Mouse (Mus musculus): Measurements from ENCODE around the gene Fam129b. TPM values are rescaled to one million over a fixed set of nuclear protein-coding genes. Genes with fewer than 3 reads are reported as not detected.
"Not testable (repeated sequence)": the region's sequence is repeated elsewhere in the genome, so short reads cannot be mapped to it uniquely, and the experiment has no call there.

Gene Fam129b
- polyA plus RNA-seq (2012; ENCODE audit: insufficient read depth, insufficient read length, missing spikeins), result 4.9 and 5.9 TPM in 2 replicates

DNA sequence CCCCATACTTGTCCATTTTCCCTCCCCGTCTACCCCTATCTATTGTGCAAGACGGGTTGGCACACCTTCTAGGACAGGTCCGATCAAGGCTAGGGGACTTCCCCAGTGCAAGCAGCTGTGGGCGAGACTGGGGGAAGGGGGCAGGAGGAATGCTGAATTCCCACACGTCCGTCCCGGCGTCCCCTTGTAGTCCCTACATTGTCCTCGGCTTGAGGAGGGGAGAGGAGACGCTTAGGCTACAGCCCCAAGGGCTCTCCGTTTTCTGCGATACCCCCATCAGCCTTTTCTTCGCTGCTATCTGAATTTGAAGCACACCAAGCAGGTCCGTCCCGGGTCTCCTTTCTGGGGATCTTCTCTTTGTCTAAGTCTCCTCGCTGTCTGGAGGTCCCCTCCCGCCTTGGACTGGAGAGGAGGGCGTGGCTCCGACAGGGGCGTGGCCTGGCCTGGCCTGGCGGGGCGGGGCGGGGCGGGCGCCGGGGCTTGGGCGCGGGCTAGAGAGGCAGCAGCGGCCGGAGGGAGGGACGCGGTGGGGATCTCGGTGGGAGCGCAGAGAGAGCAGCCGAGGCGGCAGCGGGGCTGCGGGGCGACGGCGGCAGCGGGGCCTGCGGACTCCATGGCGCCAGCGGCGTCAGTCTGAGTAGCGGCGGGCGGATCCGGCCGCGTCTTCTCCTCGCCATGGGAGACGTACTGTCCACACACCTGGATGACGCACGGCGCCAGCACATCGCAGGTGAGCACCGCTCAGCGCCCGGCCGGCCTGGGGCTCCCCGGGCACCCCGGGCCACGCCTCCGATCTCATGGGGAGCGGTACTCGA is at the start of gene Fam129b:
TSS of gene Fam129b (plus strand) at position 440 of the 815 bp plus-strand sequence.
- H3K4me3 ChIP-seq (ENCODE audit: insufficient read depth, low read depth, low read length), result peak within 1 kb of the TSS; percentile 71
- H3K4me1 ChIP-seq (ENCODE audit: control insufficient read depth, insufficient read depth, insufficient read length, low read length), result peaks cover 7% of the 10 kb centered on the region
- peak within 1 kb of the TSS; percentile 52 for H3K27ac ChIP-seq (replicated peaks; ENCODE audit: low read depth, low read length)

DNA sequence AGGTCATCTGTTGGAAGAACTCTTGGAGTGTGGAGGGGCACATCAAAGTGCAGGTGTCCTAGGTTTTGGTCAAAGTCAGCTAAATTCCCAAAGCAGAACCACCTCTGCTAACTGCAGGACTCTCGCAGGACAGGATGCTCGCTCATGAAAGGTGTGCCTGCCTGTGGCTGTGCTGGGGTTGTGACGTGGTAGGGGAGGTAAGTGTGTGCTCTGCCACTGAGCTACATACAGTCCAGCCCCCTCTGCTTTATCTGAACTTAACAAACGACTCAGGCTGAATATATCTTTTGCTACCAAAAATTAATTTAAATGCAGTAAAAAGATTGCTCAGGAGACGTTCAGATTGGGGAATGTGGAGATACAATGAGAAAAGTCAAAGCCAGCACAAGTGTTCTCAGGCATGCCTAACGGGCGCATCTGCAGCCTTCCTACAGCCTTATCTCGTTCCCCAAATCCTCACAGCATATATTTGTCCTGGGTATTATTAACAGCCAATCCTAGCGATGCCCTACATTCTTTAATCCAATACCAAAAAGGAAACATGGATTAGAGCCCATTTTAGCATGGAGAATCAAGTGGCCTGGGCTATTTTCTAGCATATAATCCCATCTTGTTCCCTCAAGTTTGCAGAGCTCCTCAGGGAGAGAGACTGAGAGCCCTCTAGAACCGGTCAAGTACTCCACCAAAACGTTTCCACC is 46.8 kb upstream of the Fam129b start:
- Histone ChIP-seq H3K4me1 (ENCODE audit: control insufficient read depth, insufficient read depth, insufficient read length, low read length) (peaks cover 5% of the 10 kb centered on the region), H3K27ac (replicated peaks; ENCODE audit: low read depth, low read length) (no peak overlapping the region), H3K4me3 (ENCODE audit: insufficient read depth, low read depth, low read length) (no peak overlapping the region)

DNA sequence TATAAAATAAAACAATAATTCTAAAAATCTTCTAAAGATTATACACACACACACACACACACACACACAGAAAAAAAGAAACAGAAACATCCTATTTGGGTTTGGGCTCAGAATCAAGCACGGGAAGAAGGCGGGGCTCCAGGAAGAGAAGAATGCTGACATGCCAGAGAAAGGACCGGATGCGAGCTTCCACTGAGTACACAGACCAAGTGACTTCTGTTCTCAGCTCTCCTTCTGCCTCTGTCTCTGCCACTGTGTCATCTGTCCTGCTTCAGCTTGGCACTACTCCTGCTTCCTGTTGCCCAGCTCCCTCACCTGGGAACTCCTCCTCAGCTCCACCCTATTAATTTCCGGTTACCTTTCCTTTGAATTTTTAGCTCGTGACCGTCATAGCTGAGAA is 41.4 kb upstream of the Fam129b start:
- peak overlapping the region; percentile 39 for H3K27ac ChIP-seq (replicated peaks; ENCODE audit: low read depth, low read length)
- H3K4me1 ChIP-seq (ENCODE audit: control insufficient read depth, insufficient read depth, insufficient read length, low read length), result peaks cover 10% of the 10 kb centered on the region
- H3K4me3 ChIP-seq (ENCODE audit: insufficient read depth, low read depth, low read length), result peak overlapping the region; percentile 8; the same call in 1 of the 2 replicates

DNA sequence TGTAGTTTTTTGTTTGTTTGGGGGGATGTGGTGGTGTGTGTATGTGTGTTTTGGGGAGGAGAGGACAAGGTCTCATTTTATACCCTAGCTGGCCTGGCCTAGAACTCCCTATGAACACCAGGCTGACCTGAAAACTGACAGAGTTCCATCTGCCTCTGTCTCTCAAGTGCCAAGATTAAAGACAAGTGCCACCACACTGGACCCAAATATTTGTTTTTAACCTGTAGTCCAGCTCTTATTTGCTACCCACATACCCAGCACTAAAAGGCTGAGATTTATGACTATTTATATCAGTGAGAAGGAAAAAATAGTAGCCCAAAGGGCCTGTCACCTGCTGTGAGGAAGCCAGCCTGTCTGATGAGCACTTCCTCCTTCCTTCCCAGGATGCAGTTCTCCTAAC is 40.3 kb upstream of the Fam129b start:
- H3K4me1 ChIP-seq (ENCODE audit: control insufficient read depth, insufficient read depth, insufficient read length, low read length), result peaks cover 10% of the 10 kb centered on the region
- no peak overlapping the region for H3K27ac ChIP-seq (replicated peaks; ENCODE audit: low read depth, low read length)
- no peak overlapping the region for H3K4me3 ChIP-seq (ENCODE audit: insufficient read depth, low read depth, low read length)

DNA sequence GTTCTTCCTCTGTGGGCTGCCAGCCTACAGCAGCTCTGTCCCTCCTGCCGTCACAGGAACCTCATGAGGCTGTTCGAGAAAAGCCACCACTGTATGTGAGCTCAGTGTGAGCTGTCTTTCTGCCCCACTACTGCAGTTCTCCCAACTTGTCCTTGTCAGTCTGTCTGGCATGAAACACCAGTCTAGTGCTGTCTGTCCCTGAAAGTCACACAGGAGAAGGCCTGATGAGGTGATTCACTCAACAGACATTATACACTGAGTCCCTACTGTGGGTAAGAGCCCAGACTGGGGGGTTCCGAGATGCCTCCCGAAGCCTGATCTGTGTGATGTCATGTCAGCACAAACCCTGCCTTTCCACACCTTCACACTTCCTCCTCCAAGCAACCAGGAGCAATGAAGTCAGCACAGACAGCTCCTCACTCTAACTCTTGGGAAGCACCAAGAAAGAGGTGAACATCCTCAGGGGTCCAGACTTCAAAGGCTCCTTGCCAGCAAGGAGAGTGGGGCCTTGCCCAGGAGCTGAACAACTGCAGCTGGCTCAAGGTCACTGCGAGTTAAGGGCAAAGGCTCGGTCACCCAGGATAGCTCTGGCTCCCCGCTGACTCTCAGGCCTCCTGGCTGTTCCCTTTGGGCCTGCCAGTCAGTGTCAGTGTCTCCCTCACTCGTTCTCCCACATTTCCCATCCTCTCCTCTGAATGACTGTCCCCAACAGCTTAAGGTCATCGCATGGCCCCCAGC is 37.6 kb upstream of the Fam129b start:
- no peak overlapping the region for H3K27ac ChIP-seq (replicated peaks; ENCODE audit: low read depth, low read length)
- peaks cover 12% of the 10 kb centered on the region for H3K4me1 ChIP-seq (ENCODE audit: control insufficient read depth, insufficient read depth, insufficient read length, low read length)
- no peak overlapping the region for H3K4me3 ChIP-seq (ENCODE audit: insufficient read depth, low read depth, low read length)

- Histone ChIP-seq H3K4me3 (ENCODE audit: insufficient read depth, low read depth, low read length) (no peak overlapping the region), H3K4me1 (ENCODE audit: control insufficient read depth, insufficient read depth, insufficient read length, low read length) (peaks cover 7% of the 10 kb centered on the region; the same call in 1 of the 2 replicates), H3K27ac (replicated peaks; ENCODE audit: low read depth, low read length) (no peak overlapping the region)
Measured at GRCm38 (mm10) chr2:32839261-32839660, 36.7 kb upstream of the Fam129b start.

DNA sequence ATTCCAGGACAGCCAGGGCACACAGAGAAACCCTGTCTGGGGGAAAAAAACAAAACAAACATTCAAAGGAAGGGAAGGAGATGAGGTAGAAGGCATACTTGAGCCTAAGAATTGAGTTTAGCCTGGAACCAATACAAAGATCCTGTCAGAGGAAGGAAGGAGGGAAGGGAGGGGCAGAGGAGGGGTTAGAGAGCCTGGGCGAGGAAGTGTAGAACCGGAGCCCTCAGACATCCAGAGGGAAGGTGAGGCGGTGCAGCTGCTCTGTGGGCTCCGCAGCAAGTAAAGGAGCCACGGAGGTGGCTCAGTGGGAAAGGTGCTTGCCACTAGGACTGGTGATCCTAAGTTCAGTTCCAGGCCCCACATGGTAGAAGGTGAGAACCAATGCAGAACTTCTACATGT is 34.8 kb upstream of the Fam129b start:
- Histone ChIP-seq H3K27ac (replicated peaks; ENCODE audit: low read depth, low read length) (peak overlapping the region; percentile 55; the same call in 1 of the 2 replicates), H3K4me3 (ENCODE audit: insufficient read depth, low read depth, low read length) (no peak overlapping the region), H3K4me1 (ENCODE audit: control insufficient read depth, insufficient read depth, insufficient read length, low read length) (0 out of 2 replicates have a peak, but pooled peaks cover 3% of the 10 kb centered on the region)

DNA sequence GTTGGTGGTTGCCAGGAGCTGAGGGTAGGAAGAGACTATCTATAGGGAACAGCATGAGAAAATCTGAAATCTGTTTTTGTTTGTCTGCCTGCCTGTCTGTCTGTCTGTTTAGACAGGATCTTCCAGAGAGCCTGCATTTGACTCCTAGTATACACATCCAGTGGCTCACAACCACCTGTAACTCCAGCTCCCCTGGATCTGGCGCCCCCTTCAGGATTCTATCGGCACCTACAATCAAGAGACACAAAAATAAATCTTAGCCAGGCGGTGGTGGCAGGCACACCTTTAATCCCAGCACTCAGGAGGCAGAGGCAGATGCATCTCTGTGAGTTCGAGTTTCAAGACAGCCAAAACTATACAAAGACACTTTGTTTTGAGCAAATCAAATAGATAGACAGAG is 33.4 kb upstream of the Fam129b start:
- Histone ChIP-seq H3K4me1 (ENCODE audit: control insufficient read depth, insufficient read depth, insufficient read length, low read length) (0 out of 2 replicates have a peak, but pooled peaks cover 3% of the 10 kb centered on the region), H3K27ac (replicated peaks; ENCODE audit: low read depth, low read length) (no peak overlapping the region), H3K4me3 (ENCODE audit: insufficient read depth, low read depth, low read length) (no peak overlapping the region)

DNA sequence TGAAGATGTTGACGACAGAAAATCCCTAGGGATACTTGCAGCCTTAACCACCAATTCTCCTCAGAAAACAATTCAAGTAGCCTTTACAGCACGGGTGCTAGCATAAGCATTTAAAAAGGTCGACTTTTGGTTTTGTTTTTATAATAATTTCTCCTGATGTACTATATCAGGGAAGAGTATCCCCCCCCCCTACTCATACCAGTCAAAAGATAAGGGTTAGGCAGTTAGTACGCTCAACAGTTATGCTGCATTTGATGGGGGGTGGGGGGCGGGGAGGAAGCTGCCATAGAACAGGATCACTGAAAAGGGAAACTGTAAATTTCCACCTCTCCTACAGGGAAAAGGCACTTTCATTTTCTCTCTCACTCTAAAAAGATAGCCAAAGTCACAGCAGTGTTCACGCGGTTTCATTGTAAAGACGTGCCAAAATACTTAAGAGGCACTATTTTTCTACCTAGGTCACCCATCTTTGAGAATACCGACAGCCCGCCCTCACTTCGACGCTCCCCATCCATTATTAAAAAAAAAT is 30.3 kb upstream of the Fam129b start:
- Histone ChIP-seq H3K27ac (replicated peaks; ENCODE audit: low read depth, low read length) (no peak overlapping the region), H3K4me3 (ENCODE audit: insufficient read depth, low read depth, low read length) (peak overlapping the region; percentile 96), H3K4me1 (ENCODE audit: control insufficient read depth, insufficient read depth, insufficient read length, low read length) (0 out of 2 replicates have a peak, but pooled peaks cover 3% of the 10 kb centered on the region)

GRCm38 (mm10) chr2:32846101-32846804 is 29.7 kb upstream of the Fam129b start:
- H3K4me3 ChIP-seq (ENCODE audit: insufficient read depth, low read depth, low read length), result peak overlapping the region; percentile 96
- 0 out of 2 replicates have a peak, but pooled peaks cover 2% of the 10 kb centered on the region for H3K4me1 ChIP-seq (ENCODE audit: control insufficient read depth, insufficient read depth, insufficient read length, low read length)
- H3K27ac ChIP-seq (replicated peaks; ENCODE audit: low read depth, low read length), result peak overlapping the region; percentile 72

DNA sequence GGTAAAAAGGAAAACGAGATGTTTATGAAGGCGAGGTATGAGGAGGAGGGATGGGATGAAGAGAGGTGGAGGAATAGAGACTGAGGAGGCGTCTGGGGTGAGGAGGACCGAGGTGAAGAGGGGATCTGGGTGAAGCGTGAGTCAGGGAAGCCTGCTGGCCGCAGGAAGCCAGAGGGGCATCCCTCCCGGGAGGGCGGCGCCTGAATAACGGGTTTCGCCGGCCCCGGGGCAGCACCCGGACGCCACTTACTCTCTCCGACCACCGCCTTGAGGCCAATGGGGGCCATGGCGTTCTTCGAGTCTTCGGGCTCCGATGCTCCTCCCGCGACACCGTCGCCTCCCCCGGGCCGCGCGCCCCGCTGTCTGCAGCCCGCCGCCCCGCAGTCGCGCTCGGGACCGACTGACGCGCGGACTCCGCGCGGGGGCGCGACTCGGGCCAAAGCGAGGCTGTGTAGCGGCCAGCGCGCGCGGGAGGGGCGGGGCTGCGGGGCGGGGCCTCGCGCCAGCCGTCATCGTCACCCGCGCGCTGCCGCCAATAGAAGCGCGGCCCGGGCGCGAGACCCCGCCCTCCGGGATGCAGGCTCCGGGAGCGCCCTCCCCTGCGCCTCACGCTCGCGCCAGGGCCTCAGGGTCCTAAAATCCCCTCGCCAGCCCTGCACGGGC is 29.0 kb upstream of the Fam129b start, which contains the start of gene Stxbp1:
TSS of gene Stxbp1 (minus strand) at position 441 of the 663 bp plus-strand sequence.
- H3K4me3 ChIP-seq (ENCODE audit: insufficient read depth, low read depth, low read length), result peak within 1 kb of the TSS; percentile 96
- no peaks in the 10 kb centered on the region for H3K4me1 ChIP-seq (ENCODE audit: control insufficient read depth, insufficient read depth, insufficient read length, low read length)
- H3K27ac ChIP-seq (replicated peaks; ENCODE audit: low read depth, low read length), result peak within 1 kb of the TSS; percentile 72

DNA sequence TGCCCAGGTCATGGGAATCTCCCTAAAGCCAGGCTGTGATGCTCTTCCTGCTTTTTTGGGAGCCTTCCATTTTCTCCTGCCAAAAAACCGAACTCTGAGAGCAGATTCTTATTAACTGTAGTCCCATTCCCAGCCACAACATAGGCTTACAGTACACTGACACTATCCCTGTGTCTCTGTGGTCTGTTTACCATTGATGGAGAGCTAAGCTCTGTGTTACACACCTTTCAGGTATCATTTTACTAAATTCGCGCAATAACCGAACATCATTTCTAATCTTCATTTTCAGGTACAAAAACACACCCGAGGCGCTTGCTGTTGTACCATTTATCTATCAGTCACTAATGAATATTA is 28.5 kb upstream of the Fam129b start:
- peak overlapping the region; percentile 38; the same call in 1 of the 2 replicates for H3K4me3 ChIP-seq (ENCODE audit: insufficient read depth, low read depth, low read length)
- no peak overlapping the region for H3K27ac ChIP-seq (replicated peaks; ENCODE audit: low read depth, low read length)
- H3K4me1 ChIP-seq (ENCODE audit: control insufficient read depth, insufficient read depth, insufficient read length, low read length), result no peaks in the 10 kb centered on the region

GRCm38 (mm10) chr2:32852156-32852555 is 23.8 kb upstream of the Fam129b start:
- Histone ChIP-seq H3K4me3 (ENCODE audit: insufficient read depth, low read depth, low read length) (no peak overlapping the region), H3K27ac (replicated peaks; ENCODE audit: low read depth, low read length) (no peak overlapping the region), H3K4me1 (ENCODE audit: control insufficient read depth, insufficient read depth, insufficient read length, low read length) (no peaks in the 10 kb centered on the region)

GRCm38 (mm10) chr2:32853716-32854115 is 22.2 kb upstream of the Fam129b start:
- not testable (repeated sequence) for H3K4me3 ChIP-seq (ENCODE audit: insufficient read depth, low read depth, low read length); H3K27ac ChIP-seq (replicated peaks; ENCODE audit: low read depth, low read length); H3K4me1 ChIP-seq (ENCODE audit: control insufficient read depth, insufficient read depth, insufficient read length, low read length)
